Mouse (Mus musculus) testis, adult 2 months (tissue): Measurements from ENCODE around the gene Armc6.

Experiments
- CTCF ChIP-seq: fragments of 200-500 bp; IDR thresholded peaks from 2 replicates; pipeline ENCODE4 v1.5.1; 2012; ENCODE audit warnings: low read depth, mild to moderate bottlenecking, inconsistent platforms, low read length, moderate library complexity; ENCODE audit not compliant: control insufficient read depth, insufficient read depth, insufficient replicate concordance
- POLR2A ChIP-seq: fragments of 200-500 bp; IDR thresholded peaks from 2 replicates; pipeline ENCODE4 v1.6.1; 2012; ENCODE audit warnings: low read depth, mild to moderate bottlenecking, inconsistent platforms, low read length, moderate library complexity; ENCODE audit not compliant: control insufficient read depth

GRCm38 (mm10) chr8:70233606-70234005 is 660 bp downstream of the Armc6 start:
- TF ChIP-seq CTCF (no peak), POLR2A (no peak)
